Mouse (Mus musculus) bone marrow, adult 2 months (tissue): ENCODE results near the gene BC005561.

Source experiments
- CTCF ChIP-seq: fragments of 200-500 bp; IDR thresholded peaks from 2 replicates; pipeline ENCODE4 v1.5.1; 2011; ENCODE audit warnings: low read length, control low read depth; ENCODE audit not compliant: control insufficient read depth, insufficient read depth
- POLR2A ChIP-seq: fragments of 200-500 bp; IDR thresholded peaks from 2 replicates; pipeline ENCODE4 v1.6.1; 2011; ENCODE audit warnings: low read depth, mild to moderate bottlenecking, control low read depth, low read length, borderline replicate concordance; ENCODE audit not compliant: control insufficient read depth

GRCm38 (mm10) chr5:104465731-104466130 is 42.4 kb upstream of the BC005561 start:
- TF ChIP-seq CTCF (no peak), POLR2A (no peak)
